Mouse (Mus musculus) cerebellum, adult 8-10 months (tissue): ENCODE data around the gene Mgll.

Experiments used
- DNase-seq: peaks from one replicate; pipeline ENCODE4 v3.0.0; 2022

Mgll gene

GRCm38 (mm10) chr6:88804966-88805577 is 80.9 kb downstream of the Mgll start:
- no peak for DNase-seq

DNA sequence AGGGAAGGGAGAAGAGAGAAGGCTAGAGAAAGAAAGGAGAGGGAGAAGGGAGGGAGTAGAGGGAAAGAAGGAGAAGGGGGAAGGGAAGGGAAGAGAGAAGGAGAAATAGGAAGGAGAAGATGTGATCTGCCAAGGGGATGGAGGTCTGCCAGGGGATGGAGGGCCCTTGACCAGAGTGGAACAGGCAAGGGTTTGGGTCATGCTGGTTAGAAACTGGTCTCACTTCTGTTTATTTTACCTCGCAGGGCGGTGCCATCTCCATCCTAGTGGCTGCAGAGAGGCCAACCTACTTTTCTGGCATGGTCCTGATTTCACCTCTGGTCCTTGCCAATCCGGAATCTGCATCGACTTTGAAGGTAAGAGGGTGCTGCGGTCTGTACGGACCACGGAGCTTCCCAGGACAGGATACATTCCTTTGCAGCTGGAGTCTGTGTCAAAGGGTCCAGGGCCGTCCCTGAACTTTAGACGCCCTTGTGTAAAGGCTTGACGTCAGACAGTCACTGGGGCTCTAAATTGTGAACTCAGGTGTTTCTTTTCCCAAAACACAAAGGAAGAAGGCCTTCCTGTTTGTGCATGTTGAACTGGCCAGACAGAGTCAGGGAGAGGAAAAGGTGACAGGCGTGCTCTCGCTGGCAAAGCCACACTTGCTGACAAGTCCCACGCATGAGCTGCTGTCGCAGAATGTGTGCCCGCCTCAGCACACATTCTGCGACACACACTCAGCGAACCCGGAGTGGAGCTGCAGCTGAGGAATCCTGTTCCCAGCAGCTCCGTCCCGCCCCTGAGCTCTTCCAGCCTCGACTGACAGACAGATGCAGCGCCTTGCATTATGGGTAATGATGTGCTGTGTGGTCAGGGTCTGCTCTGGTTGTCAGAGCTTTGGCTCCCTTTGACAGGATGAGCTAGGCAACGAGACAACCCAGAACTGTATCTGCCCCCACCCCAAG is 85.2 kb downstream of the Mgll start:
- no peak for DNase-seq

GRCm38 (mm10) chr6:88810291-88810690 is 86.1 kb downstream of the Mgll start:
- no peak for DNase-seq

- no peak for DNase-seq
Observed at GRCm38 (mm10) chr6:88811396-88811795, 87.2 kb downstream of the Mgll start.

- no peak for DNase-seq
Observed at GRCm38 (mm10) chr6:88811880-88812400, 87.7 kb downstream of the Mgll start.

DNA sequence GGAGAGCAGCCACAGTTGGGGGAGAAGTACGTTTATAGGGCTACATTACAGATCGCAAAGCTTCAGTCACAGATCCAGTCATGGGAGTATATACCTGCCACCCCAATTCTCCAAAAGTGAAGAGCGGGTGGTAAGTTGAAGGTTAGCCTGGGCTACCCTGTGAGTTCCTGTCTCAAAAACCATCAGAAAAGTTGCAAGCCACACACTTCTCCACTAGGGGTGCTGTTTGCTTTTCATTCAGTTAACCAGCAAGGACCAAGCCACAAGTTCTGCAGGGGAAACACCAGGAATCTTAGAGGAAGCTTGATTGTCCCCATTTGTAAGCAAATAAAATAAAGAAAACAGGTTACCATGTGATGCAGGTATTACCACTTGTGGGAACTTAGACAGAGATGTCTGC is 88.7 kb downstream of the Mgll start:
- DNase-seq = peak; percentile 67

DNA sequence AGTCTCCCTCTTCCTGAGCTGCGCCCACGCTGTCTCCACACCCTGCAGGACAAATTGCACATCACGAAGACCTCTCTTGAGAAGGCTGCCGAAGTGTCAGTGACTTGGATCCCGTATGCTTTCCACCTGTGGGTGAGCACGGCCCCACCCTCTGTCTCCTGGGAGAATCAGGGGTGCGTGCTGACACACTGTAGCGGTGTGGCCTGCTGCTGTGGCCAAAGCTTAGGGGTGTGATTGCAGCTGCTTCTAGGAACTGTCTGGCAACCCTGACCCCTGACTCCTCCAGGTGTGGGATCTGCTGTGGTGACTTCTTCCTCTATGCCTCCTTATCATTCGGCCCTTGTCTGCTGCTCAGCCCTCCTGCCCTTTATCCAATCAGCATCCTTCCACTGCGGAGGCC is 89.6 kb downstream of the Mgll start:
- DNase-seq = no peak

DNA sequence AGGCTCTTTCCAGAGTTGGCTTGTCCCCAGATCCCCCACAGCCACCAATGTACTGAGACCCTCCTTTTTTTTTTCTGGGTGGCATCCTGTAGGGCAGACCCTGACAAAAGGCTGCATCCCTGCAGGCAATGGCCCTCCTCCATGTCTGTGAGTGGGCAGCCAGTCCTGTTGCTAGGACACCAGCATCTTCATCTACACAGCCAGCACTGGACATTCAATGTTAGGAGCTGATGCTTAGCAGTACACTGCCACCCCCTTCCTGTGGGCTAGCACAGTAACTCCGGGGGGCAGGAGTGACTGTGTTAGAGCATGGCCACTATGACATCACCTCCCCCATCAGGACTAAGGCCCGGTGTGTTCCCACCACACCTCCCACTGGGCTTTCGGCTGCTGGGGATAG is 90.8 kb downstream of the Mgll start:
- DNase-seq = no peak

DNA sequence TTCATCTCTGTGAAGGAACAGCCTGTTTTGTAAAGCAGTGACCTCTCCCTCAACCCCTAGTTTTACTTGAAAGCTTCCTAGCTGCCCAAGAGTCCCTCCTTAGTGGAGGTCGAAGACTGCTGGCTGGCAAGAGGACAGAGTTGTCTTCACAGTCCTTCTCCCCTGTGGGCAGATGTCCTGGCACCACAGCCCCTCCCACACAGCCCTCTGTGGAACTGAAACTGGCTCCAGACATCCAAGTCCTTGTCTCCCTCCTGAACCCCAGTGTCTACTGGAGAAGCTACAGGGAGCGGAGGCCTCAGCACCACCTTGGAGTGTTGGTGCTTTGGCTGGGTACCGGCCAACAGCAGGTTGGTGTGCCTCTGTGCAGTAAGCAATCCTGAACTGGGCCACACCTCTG is 91.3 kb downstream of the Mgll start:
- no peak for DNase-seq

DNA sequence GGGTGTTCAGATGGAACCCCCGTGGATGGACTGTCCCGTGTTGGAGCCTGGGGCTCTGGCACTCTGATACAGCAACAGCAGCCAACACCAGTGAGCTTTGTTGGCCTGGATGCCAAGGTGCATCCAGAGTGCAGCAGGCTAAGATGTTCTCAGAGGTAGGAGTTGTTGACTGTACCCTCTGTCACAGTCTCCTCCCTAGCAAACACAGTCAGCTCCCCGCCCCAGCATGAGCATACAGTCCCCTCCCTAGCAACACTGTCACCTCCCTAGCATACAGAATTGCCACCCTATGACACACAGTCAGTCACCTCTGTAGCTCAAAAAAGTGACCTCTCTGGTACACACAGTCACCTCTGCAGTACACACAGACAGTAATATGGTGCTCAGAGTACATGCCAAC is 92.7 kb downstream of the Mgll start:
- DNase-seq = no peak

DNA sequence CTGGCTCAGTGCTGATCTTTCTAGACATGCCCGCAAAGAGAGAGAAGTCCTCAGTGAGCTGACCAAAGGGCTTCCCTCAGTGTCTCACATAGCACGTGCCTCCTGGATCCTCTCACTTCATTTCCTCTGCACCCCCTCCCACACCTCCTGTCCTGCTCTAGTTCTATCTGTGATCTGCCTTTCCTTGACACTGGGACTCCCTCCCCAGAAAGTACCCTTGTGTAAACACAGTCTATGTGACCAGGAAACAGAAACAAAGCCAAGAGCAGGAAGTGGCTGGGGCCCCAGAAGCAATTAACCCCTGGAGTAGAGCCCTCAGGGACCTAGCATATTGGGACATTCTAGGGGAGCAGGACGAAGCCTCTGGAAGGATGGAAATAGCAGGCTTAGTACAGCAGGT is 96.6 kb downstream of the Mgll start:
- DNase-seq = no peak

GRCm38 (mm10) chr6:88821294-88821693 is 97.1 kb downstream of the Mgll start:
- no peak for DNase-seq

GRCm38 (mm10) chr6:88821901-88822300 is 97.7 kb downstream of the Mgll start:
- DNase-seq = peak; percentile 86

DNA sequence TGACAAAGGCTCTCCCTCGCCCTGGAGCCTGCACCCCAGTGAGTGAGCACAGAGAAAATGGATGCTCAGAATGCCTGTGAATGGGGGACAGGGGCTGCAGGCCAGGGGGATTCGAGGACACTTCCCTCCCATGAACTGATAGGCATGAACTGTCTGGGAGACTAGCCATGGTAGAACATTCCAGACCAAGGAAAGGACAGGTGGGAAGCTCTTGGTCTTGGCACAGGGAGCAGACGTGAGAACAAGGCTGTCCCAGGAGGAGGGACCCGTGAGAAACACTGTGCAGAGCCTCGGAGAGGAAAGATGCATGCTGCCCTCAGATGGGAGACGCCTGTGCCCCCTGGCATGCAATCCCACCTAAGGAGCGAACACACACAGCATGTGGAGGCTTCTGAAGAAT is 100.0 kb downstream of the Mgll start:
- peak; percentile 32 for DNase-seq

GRCm38 (mm10) chr6:88826088-88826487 is 101.9 kb downstream of the Mgll start:
- DNase-seq = no peak

GRCm38 (mm10) chr6:88826545-88826944 is 102.3 kb downstream of the Mgll start:
- no peak for DNase-seq

DNA sequence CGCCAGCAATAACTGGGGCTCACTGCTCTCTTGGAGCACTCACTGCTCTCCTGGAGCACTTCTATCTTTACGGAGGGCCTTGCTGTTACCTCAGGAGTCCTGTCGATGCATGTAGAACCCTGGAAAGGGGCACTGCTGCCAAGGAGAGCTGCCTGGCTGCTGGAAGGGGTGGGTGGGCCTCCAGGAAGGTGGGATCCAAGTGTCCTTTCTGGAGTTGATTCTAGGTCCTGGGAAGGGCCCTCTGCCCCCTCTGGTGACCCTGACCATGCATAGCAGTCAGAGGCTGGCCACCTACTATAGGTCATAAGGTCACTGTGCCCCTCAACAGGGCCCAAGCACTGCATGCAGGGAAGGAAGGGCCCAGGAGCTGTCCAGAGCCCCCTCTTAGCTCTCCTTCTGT is 102.8 kb downstream of the Mgll start:
- DNase-seq = no peak

DNA sequence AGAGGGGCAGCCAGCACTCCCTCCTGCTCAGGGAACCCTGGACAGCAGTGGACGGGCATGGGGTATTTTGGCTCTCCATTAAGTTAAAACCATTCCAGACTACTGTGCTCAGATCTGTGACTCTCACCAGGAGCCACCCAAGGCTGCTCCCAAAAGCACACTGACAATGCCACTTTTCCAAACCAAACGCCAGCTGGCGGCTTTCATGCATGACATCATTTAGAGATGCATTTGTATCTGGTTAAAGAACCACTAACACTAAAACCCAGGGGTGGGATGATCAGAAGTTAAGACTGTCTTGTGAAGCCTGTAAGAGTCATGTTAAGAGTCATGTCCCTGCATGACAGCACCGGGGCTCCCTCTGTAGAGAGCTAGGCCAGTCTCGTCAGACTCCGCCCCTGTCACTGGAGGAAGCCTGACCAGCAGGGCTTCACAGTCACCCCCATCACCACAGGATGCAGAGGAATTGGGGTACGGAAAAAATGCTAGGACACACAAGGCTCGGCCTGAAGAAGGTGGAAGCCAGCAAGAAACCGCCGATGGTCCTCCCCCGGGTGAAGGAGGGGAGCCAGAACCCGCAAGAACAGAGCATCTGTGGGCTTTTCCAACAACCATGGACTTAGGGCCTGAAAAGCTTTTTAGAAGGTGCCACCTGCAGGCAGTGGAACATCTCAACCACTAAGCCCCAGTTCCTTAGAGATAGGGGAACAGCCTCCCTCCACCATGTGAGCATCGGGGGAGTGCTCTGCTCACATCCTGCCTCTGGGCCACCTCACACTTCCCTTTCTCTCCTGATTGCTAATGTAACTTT is 103.4 kb downstream of the Mgll start:
- DNase-seq = no peak

- no peak for DNase-seq
Observed at GRCm38 (mm10) chr6:88828206-88829009, 104.2 kb downstream of the Mgll start.

- no peak for DNase-seq
Observed at GRCm38 (mm10) chr6:88829579-88829978, 105.4 kb downstream of the Mgll start.

- DNase-seq = no peak
Observed at GRCm38 (mm10) chr6:88830112-88830702, 106.0 kb downstream of the Mgll start.

DNA sequence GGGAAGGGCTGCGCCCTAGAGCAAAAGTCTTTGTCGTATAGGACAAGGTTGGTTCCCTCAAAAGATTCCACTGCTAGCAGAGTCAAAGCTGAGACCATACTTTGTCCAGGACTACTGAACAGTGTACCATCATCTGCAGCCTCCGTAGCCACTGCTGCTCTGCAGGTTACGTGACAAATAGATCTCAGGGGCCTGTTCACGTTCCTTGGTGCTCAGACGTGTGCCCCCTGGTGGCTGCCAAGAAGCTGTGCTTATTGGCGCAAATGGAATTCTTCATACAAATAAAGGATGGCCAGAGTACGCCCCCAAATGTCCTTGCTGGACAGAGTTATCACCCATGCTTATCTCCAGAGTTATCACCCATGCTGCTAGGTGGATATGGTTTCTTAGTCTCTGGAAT is 107.2 kb downstream of the Mgll start:
- peak; percentile 77 for DNase-seq
